Mouse (Mus musculus) heart, adult 2 months (tissue): Measurements from ENCODE around the gene Iba57. TPM values are rescaled to one million over a fixed set of nuclear protein-coding genes. Genes with fewer than 3 reads are reported as not detected.

ENCODE experiments used
- DNase-seq, 2 experiments: peaks; one replicate each; pipeline ENCODE4 v3.0.0; 2021
- H3K27ac ChIP-seq: fragments of 200-600 bp; 2 replicates; pipeline ENCODE4 v1.8.1; 2022
- H3K27me3 ChIP-seq: fragments of 200-500 bp; 2 replicates; pipeline ENCODE4 v1.6.1; 2012; ENCODE audit warnings: mild to moderate bottlenecking, low read length, inconsistent platforms, mixed read lengths; ENCODE audit not compliant: control insufficient read depth, insufficient read depth
- H3K36me3 ChIP-seq: fragments of 200-500 bp; 2 replicates; pipeline ENCODE4 v1.6.1; 2012; ENCODE audit warnings: low read length, inconsistent platforms; ENCODE audit not compliant: control insufficient read depth, insufficient read depth
- H3K4me1 ChIP-seq: fragments of 200-500 bp; 2 replicates; pipeline ENCODE4 v1.6.1; 2011; ENCODE audit warnings: low read length; ENCODE audit not compliant: control insufficient read depth, insufficient read depth
- H3K4me3 ChIP-seq: fragments of 200-600 bp; 2 replicates; pipeline ENCODE4 v1.8.1; 2022
- H3K79me2 ChIP-seq: fragments of 200-500 bp; replicated peaks from 2 replicates; pipeline ENCODE4 v1.6.1; 2012; ENCODE audit warnings: mild to moderate bottlenecking, inconsistent platforms, low read length, moderate library complexity, mixed read lengths; ENCODE audit not compliant: control insufficient read depth, insufficient read depth
- H3K9ac ChIP-seq: fragments of 200-500 bp; 2 replicates; pipeline ENCODE4 v1.6.1; 2012; ENCODE audit warnings: low read depth, mild to moderate bottlenecking, control low read depth, inconsistent platforms, low read length, mixed read lengths
- CTCF ChIP-seq: fragments of 200-600 bp; IDR thresholded peaks from 2 replicates; pipeline ENCODE4 v1.8.1; 2022; ENCODE audit warnings: antibody characterized with exemption, mild to moderate bottlenecking, moderate library complexity
- EP300 ChIP-seq: fragments of 200-500 bp; IDR thresholded peaks from 2 replicates; pipeline ENCODE4 v1.6.1; 2011; ENCODE audit warnings: low read depth, low read length, control low read depth; ENCODE audit not compliant: insufficient read depth
- POLR2A ChIP-seq: fragments of 200-500 bp; IDR thresholded peaks from 2 replicates; pipeline ENCODE4 v1.6.1; 2011; ENCODE audit warnings: mild to moderate bottlenecking, low read depth, low read length, control low read depth; ENCODE audit not compliant: insufficient read depth
- WGBS: fragments of 180-500 bp; shearing (Covaris S2); methylation state at CpG from one replicate; pipeline ENCODE4 v1.1.7; 2018; 5-methylcytosine and 5-hydroxymethylcytosine counted together
- intact Hi-C: fragments of 180-260 bp; cut with DNase I; formaldehyde crosslinking; loops from one replicate; pipeline ENCODE4 v1.15.1; 2025
- polyA plus RNA-seq: library from polyadenylated mRNA; depleted of rRNA; stranded (reverse); fragments of >200 nt; gene quantifications from 2 replicates; pipeline ENCODE4 v1.2.3, GENCODE M21; 2012
- total RNA-seq, 2 experiments: library from RNA; stranded (reverse); gene quantifications; 2 replicates each; pipeline ENCODE4 v1.2.3; 2021

Iba57 gene
- total and polyA plus RNA-seq, 3 experiments = 10.6 to 17.9 (median 14.8) TPM

DNA sequence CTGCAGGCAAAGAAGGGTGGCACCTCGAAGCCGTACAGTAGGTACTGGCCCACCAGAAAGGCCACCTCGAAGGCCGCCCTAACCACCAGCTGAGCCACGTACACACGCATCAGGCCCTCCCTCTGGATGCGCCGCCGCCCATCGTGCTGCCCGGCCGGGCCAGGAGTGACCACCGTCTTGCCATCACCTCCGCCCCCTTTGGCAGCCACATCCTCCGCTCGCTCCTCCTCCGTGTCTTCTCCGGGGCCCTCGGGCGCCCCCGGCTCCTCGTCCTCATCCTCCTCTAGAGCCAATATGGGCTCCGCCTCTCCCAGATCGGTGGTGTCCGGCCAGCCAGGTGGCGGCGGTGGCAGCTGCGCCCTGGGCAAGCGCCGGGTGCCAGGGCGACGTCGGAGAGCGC, 13.4 kb upstream of the Iba57 start:
- DNase-seq = no peak
- Histone ChIP-seq H3K27me3 (peaks cover 10% of the 10 kb centered on the region), H3K9ac (no peak overlapping the region), H3K79me2 (no peaks in the 10 kb centered on the region), H3K4me1 (no peaks in the 10 kb centered on the region), H3K36me3 (no peaks in the 10 kb centered on the region), H3K27ac (no peak overlapping the region), H3K4me3 (no peak overlapping the region)
- intact Hi-C loops = no loop called here
- no peak for TF ChIP-seq POLR2A
- no peak for TF ChIP-seq EP300
- no peak for TF ChIP-seq CTCF
- 8% methylated on average over 32 of the region's 34 CpGs for WGBS

- Histone ChIP-seq H3K27ac (no peak overlapping the region), H3K36me3 (no peaks in the 10 kb centered on the region), H3K27me3 (peaks cover 10% of the 10 kb centered on the region), H3K9ac (no peak overlapping the region), H3K79me2 (no peaks in the 10 kb centered on the region), H3K4me1 (no peaks in the 10 kb centered on the region), H3K4me3 (no peak overlapping the region)
- TF ChIP-seq POLR2A (no peak), EP300 (no peak), CTCF (no peak)
- DNase-seq = no peak
- WGBS = 6% methylated on average over 48 of the region's 48 CpGs
- intact Hi-C loops = no loop called here
Measured at GRCm38 (mm10) chr11:59176475-59176874, 12.9 kb upstream of the Iba57 start.

- TF ChIP-seq POLR2A (no peak), EP300 (no peak), CTCF (no peak)
- Histone ChIP-seq H3K9ac (no peak overlapping the region), H3K27ac (no peak overlapping the region), H3K79me2 (no peaks in the 10 kb centered on the region), H3K36me3 (no peaks in the 10 kb centered on the region), H3K4me1 (no peaks in the 10 kb centered on the region), H3K4me3 (no peak overlapping the region), H3K27me3 (peaks cover 10% of the 10 kb centered on the region)
- WGBS = 70% methylated on average over 6 of the region's 6 CpGs
- intact Hi-C loops = no loop called here
- no peak for DNase-seq
Measured at GRCm38 (mm10) chr11:59174189-59174838, 10.8 kb upstream of the Iba57 start.

GRCm38 (mm10) chr11:59170549-59170948, 7.0 kb upstream of the Iba57 start:
- no peaks in the 10 kb centered on the region for H3K79me2 ChIP-seq
- no peak overlapping the region for H3K9ac ChIP-seq
- intact Hi-C loops = no loop called here
- 57% methylated on average over 4 of the region's 4 CpGs for WGBS
- no peak for DNase-seq
- no peak overlapping the region for H3K27ac ChIP-seq
- H3K27me3 ChIP-seq = no peaks in the 10 kb centered on the region
- no peak for TF ChIP-seq POLR2A
- no peak for TF ChIP-seq CTCF
- TF ChIP-seq EP300 = no peak
- no peaks in the 10 kb centered on the region for H3K36me3 ChIP-seq
- H3K4me1 ChIP-seq = no peaks in the 10 kb centered on the region
- H3K4me3 ChIP-seq = no peak overlapping the region

GRCm38 (mm10) chr11:59169807-59170206, 6.3 kb upstream of the Iba57 start:
- Histone ChIP-seq H3K27me3 (no peaks in the 10 kb centered on the region), H3K9ac (no peak overlapping the region), H3K4me1 (no peaks in the 10 kb centered on the region), H3K27ac (no peak overlapping the region), H3K79me2 (no peaks in the 10 kb centered on the region), H3K4me3 (no peak overlapping the region), H3K36me3 (no peaks in the 10 kb centered on the region)
- no peak for TF ChIP-seq POLR2A
- no peak for TF ChIP-seq CTCF
- no peak for TF ChIP-seq EP300
- intact Hi-C loops = no loop called here
- no peak for DNase-seq
- WGBS = 33% methylated on average over 3 of the region's 3 CpGs

GRCm38 (mm10) chr11:59165616-59166241, 2.2 kb upstream of the Iba57 start:
- no peak overlapping the region for H3K27ac ChIP-seq
- intact Hi-C loops = no loop called here
- 25% methylated on average over 2 of the region's 2 CpGs for WGBS

More at GRCm38 (mm10) chr11:59165616-59166241, 2.2 kb upstream of the Iba57 start:
- no peak overlapping the region for H3K9ac ChIP-seq
- H3K27me3 ChIP-seq = no peaks in the 10 kb centered on the region
- no peaks in the 10 kb centered on the region for H3K36me3 ChIP-seq
- DNase-seq = no peak
- peaks cover 9% of the 10 kb centered on the region for H3K4me1 ChIP-seq
- H3K79me2 ChIP-seq = no peaks in the 10 kb centered on the region
- H3K4me3 ChIP-seq = no peak overlapping the region
- TF ChIP-seq POLR2A = no peak
- no peak for TF ChIP-seq EP300
- TF ChIP-seq CTCF = no peak
